Mouse (Mus musculus) myocyte (in vitro differentiated cells): ENCODE results near the gene Poldip3. TPM values are rescaled to one million over a fixed set of nuclear protein-coding genes. Genes with fewer than 3 reads are reported as not detected.

Experiments
- H3K27me3 ChIP-seq: one replicate; pipeline ENCODE4 v1.6.1; 2011; ENCODE audit not compliant: control insufficient read depth, insufficient read depth, insufficient read length
- H3K36me3 ChIP-seq: one replicate; pipeline ENCODE4 v1.6.1; 2011; ENCODE audit not compliant: control insufficient read depth, insufficient read depth
- H3K4me2 ChIP-seq: one replicate; pipeline ENCODE4 v1.6.1; 2011; ENCODE audit warnings: low read depth, control low read depth
- H3K4me3 ChIP-seq: one replicate; pipeline ENCODE4 v1.5.1; 2011; ENCODE audit warnings: mild to moderate bottlenecking, control low read depth, moderate library complexity
- H3K79me2 ChIP-seq: one replicate; pipeline ENCODE4 v1.6.1; 2011; ENCODE audit not compliant: control insufficient read depth, insufficient read depth
- H3ac ChIP-seq: one replicate; pipeline ENCODE4 v1.6.1; 2011; ENCODE audit not compliant: control insufficient read depth, insufficient read length
- CEBPB ChIP-seq: IDR thresholded peaks from 2 replicates; pipeline ENCODE4 v1.6.1; 2011; ENCODE audit warnings: mild to moderate bottlenecking, moderate library complexity; ENCODE audit not compliant: poor library complexity, insufficient read depth, severe bottlenecking
- E2F4 ChIP-seq: IDR thresholded peaks from one replicate; pipeline ENCODE4 v1.6.1; 2011; ENCODE audit warnings: mild to moderate bottlenecking, control low read depth, moderate library complexity; ENCODE audit not compliant: insufficient read depth
- MAX ChIP-seq: IDR thresholded peaks from one replicate; pipeline ENCODE4 v1.6.1; 2011; ENCODE audit warnings: low read depth, mild to moderate bottlenecking, control low read depth
- MYOD1 ChIP-seq, 3 experiments: IDR thresholded peaks; one replicate each; pipeline ENCODE4 v1.6.1; 2011; ENCODE audit warnings: control low read depth in 2 of 3, low read depth in 2 of 3, mild to moderate bottlenecking in 2 of 3, moderate library complexity in 1 of 3; ENCODE audit not compliant: insufficient read length in 2 of 3, control insufficient read depth in 1 of 3
- MYOG ChIP-seq, 3 experiments: IDR thresholded peaks; one replicate each; pipeline ENCODE4 v1.6.1; 2011; ENCODE audit warnings: control low read depth in 2 of 3, low read depth in 2 of 3, mild to moderate bottlenecking in 2 of 3; ENCODE audit not compliant: insufficient read length in 2 of 3, control insufficient read depth in 1 of 3, insufficient read depth in 1 of 3
- POLR2A ChIP-seq: IDR thresholded peaks from one replicate; pipeline ENCODE4 v1.6.1; 2011; ENCODE audit warnings: low read depth, mild to moderate bottlenecking, control low read depth, moderate library complexity; ENCODE audit not compliant: insufficient read length
- POLR2AphosphoS2 ChIP-seq: IDR thresholded peaks from one replicate; pipeline ENCODE4 v1.6.1; 2011; ENCODE audit warnings: low read depth, control low read depth; ENCODE audit not compliant: insufficient read length
- REST ChIP-seq: IDR thresholded peaks from one replicate; pipeline ENCODE4 v1.6.1; 2011; ENCODE audit warnings: mild to moderate bottlenecking, control low read depth, moderate library complexity; ENCODE audit not compliant: insufficient read depth, insufficient read length
- SRF ChIP-seq: IDR thresholded peaks from one replicate; pipeline ENCODE4 v1.6.1; 2011; ENCODE audit warnings: low read depth; ENCODE audit not compliant: control insufficient read depth, insufficient read length
- TCF12 ChIP-seq: IDR thresholded peaks from one replicate; pipeline ENCODE4 v1.6.1; 2011; ENCODE audit warnings: mild to moderate bottlenecking, control low read depth; ENCODE audit not compliant: poor library complexity, insufficient read depth, severe bottlenecking
- TCF3 ChIP-seq: IDR thresholded peaks from one replicate; pipeline ENCODE4 v1.6.1; 2011; ENCODE audit warnings: low read depth, control low read depth; ENCODE audit not compliant: insufficient read length
- USF1 ChIP-seq: IDR thresholded peaks from one replicate; pipeline ENCODE4 v1.6.1; 2011; ENCODE audit warnings: low read depth, mild to moderate bottlenecking, control low read depth, moderate library complexity
- polyA plus RNA-seq: library from polyadenylated mRNA; unstranded; fragments of >200 nt; fragmentation: generic; extraction: Trizol; gene quantifications from one replicate; pipeline ENCODE4 v1.2.1, GENCODE M21; 2012; ENCODE audit warnings: missing spikeins

Gene Poldip3
- polyA plus RNA-seq, 1 experiment, result 85.9 TPM

- Histone ChIP-seq H3ac (no peak overlapping the region), H3K36me3 (peaks cover 29% of the 10 kb centered on the region), H3K4me3 (no peak overlapping the region), H3K79me2 (no peaks in the 10 kb centered on the region), H3K4me2 (no peak overlapping the region), H3K27me3 (no peaks in the 10 kb centered on the region)
- TF ChIP-seq TCF12 (no peak), CEBPB (no peak), SRF (no peak), POLR2A (peak; percentile 7), MAX (no peak), TCF3 (no peak), E2F4 (no peak), USF1 (no peak), REST (no peak), MYOG (IDR thresholded peaks at IDR 0.05; ENCODE audit: control insufficient read depth in 1 of 3, insufficient read depth in 1 of 3, insufficient read length in 2 of 3, low read depth in 2 of 3) (peak in 1 of 3 experiments; percentile 67), MYOD1 (IDR thresholded peaks at IDR 0.05; ENCODE audit: control insufficient read depth in 1 of 3, insufficient read length in 2 of 3, low read depth in 2 of 3) (peak in 1 of 3 experiments; percentile 25), POLR2AphosphoS2 (no peak)
Observed at GRCm38 (mm10) chr15:83159823-83160222, 10.6 kb upstream of the Poldip3 start.

GRCm38 (mm10) chr15:83158587-83159160 lies 9.5 kb upstream of the Poldip3 start:
- Histone ChIP-seq H3K27me3 (no peaks in the 10 kb centered on the region), H3K36me3 (peaks cover 36% of the 10 kb centered on the region), H3K4me3 (no peak overlapping the region), H3K79me2 (no peaks in the 10 kb centered on the region), H3ac (no peak overlapping the region), H3K4me2 (no peak overlapping the region)
- no peak for TF ChIP-seq TCF3
- peak in 1 of 3 experiments; percentile 26 for TF ChIP-seq MYOD1 (IDR thresholded peaks at IDR 0.05; ENCODE audit: control insufficient read depth in 1 of 3, insufficient read length in 2 of 3, low read depth in 2 of 3)
- no peak for TF ChIP-seq REST
- peak; percentile 2 for TF ChIP-seq POLR2AphosphoS2
- TF ChIP-seq USF1, result no peak
- TF ChIP-seq MYOG (IDR thresholded peaks at IDR 0.05; ENCODE audit: control insufficient read depth in 1 of 3, insufficient read depth in 1 of 3, insufficient read length in 2 of 3, low read depth in 2 of 3), result peak in 1 of 3 experiments; percentile 1
- no peak for TF ChIP-seq TCF12

GRCm38 (mm10) chr15:83157667-83158064 lies 8.5 kb upstream of the Poldip3 start:
- peak overlapping the region; percentile 60 for H3K4me2 ChIP-seq
- TF ChIP-seq MYOG (IDR thresholded peaks at IDR 0.05; ENCODE audit: control insufficient read depth in 1 of 3, insufficient read depth in 1 of 3, insufficient read length in 2 of 3, low read depth in 2 of 3) (no peak), CEBPB (no peak), POLR2A (peak; percentile 4), POLR2AphosphoS2 (no peak), SRF (no peak)

GRCm38 (mm10) chr15:83156929-83157666 lies 7.9 kb upstream of the Poldip3 start:
- no peak overlapping the region for H3K4me3 ChIP-seq
- H3K27me3 ChIP-seq, result no peaks in the 10 kb centered on the region
- H3K36me3 ChIP-seq, result peaks cover 46% of the 10 kb centered on the region
- no peaks in the 10 kb centered on the region for H3K79me2 ChIP-seq
- TF ChIP-seq MAX (peak; percentile 96), E2F4 (no peak), SRF (peak; percentile 65), MYOG (IDR thresholded peaks at IDR 0.05; ENCODE audit: control insufficient read depth in 1 of 3, insufficient read depth in 1 of 3, insufficient read length in 2 of 3, low read depth in 2 of 3) (peak in 1 of 3 experiments; percentile 62), CEBPB (peak; percentile 76; the same call in 1 of the 2 replicates), MYOD1 (IDR thresholded peaks at IDR 0.05; ENCODE audit: control insufficient read depth in 1 of 3, insufficient read length in 2 of 3, low read depth in 2 of 3) (peak in 2 of 3 experiments; percentile 11 to 52), POLR2A (peak; percentile 59), REST (no peak), TCF3 (no peak), POLR2AphosphoS2 (peak; percentile 54), TCF12 (no peak), USF1 (no peak)
- peak overlapping the region; percentile 60 for H3K4me2 ChIP-seq
- no peak overlapping the region for H3ac ChIP-seq

More at GRCm38 (mm10) chr15:83157667-83158064, 8.5 kb upstream of the Poldip3 start:
- H3K36me3 ChIP-seq, result peaks cover 46% of the 10 kb centered on the region
- H3K79me2 ChIP-seq, result no peaks in the 10 kb centered on the region
- no peaks in the 10 kb centered on the region for H3K27me3 ChIP-seq
- no peak overlapping the region for H3ac ChIP-seq
- no peak overlapping the region for H3K4me3 ChIP-seq
